Mouse (Mus musculus) kidney, adult 18-20 months (tissue): ENCODE measurements around the gene Mgat5.
A peak's percentile ranks its signal among the peaks of the same experiment; 100 is the strongest.

Experiments
- DNase-seq: peaks from one replicate; pipeline ENCODE4 v3.0.0; 2021

Mgat5 gene

DNA sequence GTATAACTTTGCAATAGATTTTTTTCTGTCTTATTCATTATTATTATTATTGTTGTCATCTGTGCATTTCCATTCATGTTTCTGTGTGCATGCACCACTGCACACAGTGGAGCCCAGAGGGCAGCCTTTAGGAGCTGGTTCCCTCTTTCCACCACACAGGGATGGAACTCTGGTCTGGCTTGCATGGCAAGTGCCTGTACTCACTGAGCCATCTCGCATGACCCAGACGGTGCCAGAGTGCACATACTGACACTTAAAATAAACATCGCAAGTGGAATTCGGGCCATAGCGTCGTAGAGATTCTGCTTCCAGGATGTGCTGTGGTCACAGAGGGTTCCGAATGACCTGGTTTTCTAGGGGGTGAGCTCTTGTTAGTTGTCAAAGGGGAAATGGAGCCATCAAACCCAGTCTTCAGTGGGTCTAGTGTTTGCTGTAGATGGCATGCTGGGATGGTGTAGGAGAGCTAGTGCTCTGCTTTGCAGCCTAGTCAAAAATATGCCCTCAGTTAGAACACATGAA is 103.5 kb downstream of the Mgat5 start:
- DNase-seq: no peak

DNA sequence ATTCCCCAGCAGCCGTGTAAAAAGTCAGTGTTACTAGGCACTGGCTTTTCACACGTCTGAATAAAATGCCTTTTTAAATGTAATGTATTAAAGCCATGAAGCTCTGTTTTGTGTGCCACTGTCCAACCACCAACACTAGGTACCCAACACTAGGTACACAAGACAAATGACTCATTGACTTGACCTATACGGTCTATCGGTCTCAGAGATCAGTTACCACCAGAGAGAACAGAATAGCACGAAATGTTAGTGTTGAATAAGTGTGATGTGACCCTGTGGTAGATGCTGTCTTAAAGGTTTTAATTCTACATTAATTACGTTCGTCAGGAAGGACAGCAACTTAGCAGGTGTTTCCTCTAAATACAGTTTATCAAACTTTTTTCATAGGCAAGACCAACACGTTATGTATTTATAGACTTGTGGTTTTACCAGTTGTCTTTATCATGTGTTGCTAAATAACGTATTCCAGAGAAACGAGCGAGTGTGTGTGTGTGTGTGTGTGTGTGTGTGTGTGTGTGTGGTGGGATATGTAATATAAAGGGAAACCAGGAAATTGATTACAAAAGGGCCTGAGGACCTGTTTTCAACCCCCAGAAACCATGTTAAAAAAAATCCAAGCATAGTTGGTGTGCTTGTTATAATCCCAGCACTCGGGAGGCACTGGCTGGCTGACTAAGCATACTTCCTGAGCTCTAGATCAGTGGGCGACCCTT is 104.3 kb downstream of the Mgat5 start:
- DNase-seq: no peak

DNA sequence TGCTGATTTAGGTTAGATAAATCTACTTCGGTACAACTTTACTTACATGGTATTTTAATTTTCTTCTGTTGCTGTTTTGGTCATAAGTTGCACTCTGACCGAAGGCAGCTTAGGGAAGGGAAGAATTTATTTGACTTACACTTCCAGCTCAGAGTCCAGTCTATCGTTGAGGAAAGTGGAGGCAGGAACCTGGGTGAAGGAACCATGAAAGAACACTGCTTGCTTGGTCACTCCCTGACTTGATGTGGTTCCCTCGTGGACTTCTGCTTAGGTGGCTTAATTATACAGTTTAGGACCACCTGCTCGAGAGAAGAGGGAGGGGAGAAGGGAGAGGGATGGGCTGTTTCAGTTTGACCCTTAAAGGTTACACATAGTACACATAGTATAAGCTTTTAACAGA is 105.2 kb downstream of the Mgat5 start:
- DNase-seq: no peak

DNA sequence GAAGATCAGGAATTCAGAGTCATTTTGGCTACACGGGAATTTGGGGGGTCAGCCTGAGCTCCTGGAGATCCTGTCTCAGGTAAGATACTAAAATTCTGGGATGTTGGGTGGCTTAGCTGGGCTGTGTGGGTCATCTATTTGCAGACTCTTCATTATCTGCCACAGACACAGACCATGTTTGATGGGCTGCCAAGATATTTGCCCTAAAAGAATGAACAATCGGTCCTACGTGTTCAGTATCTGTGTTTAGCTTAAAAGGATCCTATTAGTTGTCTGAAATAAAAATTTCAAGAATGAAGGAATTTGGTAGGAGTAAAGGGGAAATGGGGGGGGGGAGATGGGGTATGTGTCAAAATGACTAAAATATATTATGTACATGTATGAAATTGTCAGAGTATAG is 105.9 kb downstream of the Mgat5 start:
- no peak for DNase-seq

DNA sequence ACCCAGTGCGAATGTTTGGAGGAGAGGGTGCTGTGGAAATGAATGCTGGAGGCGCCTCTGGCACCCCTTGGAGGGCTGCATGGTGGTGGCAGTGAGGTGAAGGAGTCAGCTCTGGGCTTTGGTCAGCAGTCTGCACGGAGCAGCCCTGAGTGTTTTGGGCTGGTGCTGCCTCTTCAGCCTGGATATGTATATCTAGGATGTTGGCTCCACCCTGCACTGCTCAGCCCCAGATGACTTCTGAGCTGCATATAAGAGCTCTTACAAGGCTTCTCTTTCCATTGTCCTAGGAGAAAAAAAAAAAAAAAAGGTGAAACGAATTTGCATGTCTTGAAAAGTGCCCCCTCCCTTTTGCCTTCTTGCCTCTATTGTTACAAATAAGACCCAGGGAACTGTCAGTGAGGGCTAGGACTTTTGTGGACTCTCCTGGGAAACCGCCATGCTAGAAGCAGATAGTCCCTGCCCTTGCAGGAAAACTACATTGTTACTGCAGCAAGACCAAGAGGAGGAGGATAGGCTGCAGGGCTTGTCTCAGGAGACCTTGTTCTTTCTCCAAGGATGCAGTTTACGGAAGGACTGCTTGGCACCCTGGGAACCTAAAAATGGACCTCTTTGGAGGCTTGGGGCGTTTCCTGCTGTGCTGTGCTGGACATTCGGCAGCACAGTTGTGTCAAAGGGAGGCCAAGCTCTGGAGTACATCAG is 109.0 kb downstream of the Mgat5 start:
- no peak for DNase-seq

DNA sequence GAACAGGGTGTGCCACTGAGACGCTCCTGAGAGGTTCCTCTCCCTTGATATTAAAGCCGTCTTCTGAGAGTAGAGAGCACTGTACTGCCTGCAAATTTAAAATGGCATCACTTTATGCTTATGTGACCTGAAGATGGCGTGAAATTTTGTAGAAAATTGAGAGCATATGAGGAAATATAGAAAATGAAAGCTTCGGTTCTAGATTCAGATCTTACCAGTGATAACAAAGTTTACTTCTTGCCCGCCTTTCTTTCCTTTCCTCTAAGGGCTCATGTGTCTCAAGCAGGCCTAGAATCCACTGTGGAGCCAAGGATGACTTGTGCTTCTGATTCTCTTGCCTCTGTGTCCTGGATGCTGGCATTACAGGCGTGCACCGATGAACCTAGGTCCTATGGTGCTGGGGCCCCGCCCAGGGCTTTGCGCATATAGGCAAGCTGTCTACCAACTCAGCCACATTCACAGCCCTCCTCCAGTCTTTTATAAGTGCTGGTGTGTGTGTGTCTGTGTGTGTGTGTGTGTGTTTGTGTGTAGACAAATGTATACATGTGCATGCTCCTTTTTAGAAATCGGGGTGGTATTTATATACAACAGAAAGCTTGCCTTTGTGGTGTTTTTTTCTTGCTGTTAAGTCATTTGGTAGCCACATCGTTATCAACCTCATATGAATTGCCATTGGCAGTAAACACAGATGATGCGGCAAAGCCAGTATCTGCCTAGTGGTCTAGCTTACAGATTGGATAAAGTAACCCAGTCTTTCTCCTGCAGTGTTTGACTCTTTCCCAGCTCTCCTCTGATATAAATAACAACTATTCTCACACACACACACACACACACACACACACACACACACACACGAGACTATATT is 111.2 kb downstream of the Mgat5 start:
- DNase-seq: no peak

DNA sequence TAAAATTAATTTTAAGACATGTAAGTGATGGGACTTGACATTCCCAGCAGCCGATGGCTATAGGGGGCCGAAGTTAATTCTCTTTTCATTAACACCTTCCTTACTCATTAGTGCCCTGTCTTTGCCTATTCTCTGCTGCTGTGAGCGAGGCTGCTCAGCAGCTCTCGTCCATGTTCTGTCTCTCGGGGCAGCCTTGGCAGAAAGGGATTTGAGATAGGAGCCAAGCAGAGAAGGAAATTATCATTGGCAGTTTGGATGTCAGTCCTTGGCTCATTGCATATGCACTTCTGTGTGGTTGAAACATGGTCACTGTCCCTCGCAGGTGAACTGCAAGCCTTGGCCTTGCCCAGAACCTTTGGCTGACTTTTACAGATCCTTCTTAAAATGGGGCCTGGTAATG is 111.8 kb downstream of the Mgat5 start:
- DNase-seq: no peak

DNA sequence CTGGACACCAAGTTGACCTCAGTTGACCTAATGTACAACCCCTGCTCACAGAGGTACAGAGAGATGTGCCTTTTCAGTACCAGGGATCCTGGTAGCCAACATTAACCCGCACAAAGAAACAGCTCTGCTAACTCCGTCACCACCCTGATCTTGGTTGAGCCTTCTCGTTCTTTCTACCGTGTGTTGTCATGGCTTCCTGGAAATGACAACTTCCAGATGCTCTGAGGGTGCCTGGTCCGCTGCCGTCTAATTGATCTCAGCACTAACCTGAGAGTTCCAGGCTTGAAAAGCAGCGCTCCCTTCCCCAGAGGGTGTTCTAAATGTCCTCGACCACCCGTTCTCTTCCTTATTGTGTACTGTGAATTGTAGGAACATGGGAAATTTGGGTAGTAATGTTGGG is 112.7 kb downstream of the Mgat5 start:
- no peak for DNase-seq

DNA sequence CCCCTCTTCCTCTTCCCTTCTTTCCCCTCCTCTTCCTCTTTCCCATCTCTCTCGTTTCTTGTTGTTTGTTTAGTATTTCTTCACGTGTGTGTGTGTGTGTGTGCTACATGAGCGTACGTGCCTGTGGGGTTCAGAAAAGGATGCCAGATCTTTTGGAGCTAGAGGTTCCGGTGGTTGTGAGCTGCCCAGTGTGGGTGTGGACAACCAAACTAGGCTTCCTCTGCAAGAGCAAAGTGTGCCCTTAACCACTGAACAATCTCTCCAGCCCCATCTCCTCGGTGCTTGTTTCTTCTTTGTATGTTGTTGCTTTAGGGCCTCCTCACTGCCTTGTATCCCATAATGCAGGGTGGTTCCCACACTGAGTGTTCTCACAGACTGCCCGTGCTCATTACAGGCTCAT is 113.7 kb downstream of the Mgat5 start:
- DNase-seq: no peak

DNA sequence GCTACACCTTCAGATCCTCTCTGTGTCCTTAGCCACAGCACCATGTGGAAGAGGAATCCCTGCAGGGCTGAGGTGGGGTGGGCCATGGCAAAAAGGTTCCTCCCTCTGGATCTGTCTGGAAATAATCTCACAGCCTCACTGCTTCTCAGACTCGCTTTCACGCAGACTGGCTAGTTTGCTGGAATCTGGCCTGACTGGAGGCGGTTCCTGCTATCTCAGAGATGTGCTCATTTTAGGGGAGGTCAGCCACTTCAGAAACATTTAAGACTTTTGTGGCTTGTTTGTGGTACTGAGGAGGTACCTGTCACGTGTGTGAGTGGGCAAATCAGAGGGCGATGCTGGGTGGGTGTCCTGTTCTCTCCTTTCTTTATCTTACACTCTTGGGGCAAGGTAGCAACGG is 115.0 kb downstream of the Mgat5 start:
- DNase-seq: no peak

DNA sequence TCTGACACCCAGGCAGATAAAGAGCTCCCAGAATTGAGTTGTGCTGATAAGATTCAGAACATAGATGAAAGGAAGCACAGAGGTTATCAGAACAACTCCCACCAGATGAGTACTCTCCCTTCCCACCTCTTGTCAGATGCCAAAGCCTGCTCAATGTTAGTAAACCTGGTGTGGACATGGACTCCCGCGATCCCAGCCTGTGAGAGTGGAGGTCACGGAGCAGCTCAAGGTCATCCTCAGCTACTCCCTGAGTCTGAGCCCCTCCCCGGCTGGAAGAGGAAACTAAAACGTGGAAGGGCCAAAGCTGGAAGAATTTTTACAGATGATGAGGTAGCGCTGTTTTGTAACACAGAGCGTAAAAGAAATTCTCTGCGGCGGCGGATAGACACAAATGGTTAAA is 116.1 kb downstream of the Mgat5 start:
- DNase-seq: no peak

DNA sequence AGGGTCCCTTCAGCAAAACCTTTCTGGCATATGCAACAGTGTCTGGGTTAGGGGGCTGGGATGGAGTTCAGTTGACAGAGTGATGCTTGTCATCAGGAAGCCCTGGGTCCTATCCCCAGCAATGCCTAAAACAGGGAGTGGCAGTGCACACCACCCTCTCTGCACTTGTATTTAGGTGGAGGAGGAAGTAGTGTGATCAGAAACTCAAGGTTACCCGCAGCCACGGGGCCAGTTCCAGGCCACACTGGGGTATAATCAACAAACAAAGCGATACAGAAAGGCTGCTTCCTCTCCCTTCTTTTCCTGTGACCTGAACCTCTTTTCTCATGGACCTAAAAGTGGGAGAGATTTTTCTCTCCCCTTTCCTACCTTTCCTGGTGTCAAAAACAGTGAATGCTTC is 116.8 kb downstream of the Mgat5 start:
- DNase-seq: no peak

DNA sequence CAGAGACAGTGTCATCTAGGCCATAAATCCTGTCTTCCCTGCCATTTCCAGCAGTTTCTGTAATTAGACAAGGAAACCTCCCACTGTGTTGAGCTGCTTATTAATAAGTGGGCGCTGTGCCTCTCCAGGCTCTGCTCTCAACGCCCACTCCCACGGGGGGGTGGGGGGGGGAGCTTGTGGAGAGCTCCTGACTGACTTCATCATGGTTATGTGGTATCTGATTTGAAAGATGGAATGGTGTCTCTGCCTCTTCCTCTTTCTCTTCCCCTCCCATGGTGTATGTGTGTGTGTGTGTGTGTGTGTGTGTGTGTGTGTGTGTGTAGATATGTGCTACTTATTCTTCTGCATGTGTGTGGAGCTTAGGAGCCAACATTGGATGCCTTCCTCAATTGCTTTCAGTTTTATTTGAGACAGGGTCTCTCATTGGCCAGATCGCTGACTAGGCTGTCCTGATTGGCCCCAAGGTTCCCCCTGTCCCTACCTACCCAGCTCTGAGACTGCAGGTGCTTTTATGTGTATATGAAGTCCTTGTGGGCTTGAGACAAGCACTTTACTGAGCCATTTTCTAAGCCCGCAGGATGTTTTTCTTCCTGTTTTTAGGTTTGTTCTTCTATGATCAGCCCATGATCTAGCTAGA is 117.5 kb downstream of the Mgat5 start:
- no peak for DNase-seq

DNA sequence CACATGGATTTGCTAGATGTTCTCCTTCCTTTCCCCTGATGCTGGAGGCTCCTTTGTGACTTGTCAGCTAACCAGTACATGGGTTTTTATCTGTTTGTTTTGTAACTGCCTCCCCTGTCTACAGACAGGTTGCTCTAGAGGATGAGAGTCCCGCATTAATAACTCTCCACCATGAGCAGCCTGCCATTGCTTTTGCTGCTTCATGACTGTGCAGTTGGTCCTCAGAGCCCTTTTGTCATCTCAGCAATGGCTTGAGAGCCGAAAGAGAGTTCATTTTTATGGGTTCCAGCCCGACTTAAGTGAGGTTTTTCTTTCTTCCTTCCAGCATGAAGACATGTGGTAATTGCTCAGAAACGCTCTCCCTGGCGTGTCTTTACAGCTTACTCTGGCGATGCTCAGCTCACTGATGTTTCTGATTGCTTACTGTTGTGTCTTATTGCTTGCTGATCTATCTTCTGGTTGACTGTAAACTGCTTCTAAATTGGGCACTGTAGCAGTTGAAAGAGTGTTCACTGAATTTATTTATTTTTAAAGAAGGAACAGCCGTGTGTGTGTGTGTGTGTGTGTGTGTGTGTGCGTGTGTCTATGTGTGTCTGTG is 120.9 kb downstream of the Mgat5 start:
- no peak for DNase-seq

DNA sequence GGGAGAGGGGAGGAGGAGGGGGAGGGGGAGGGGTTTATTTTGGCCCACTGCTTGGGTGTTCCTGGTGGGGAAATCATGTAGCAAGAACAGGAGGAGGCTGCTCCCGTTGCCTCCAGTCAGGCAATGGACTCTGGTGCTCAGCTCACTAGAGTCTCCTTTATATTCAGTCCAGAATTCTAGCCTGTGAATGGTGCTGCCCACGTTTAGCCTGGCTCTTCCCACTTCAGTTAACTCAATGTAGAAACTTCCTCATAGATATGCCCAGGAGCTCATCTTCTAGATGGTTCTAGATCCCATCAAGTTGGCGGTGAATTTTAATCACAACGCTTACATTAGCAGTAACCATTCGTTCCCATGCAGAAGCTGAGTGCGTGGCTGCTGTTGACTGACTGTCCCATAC is 123.0 kb downstream of the Mgat5 start:
- DNase-seq: no peak

DNA sequence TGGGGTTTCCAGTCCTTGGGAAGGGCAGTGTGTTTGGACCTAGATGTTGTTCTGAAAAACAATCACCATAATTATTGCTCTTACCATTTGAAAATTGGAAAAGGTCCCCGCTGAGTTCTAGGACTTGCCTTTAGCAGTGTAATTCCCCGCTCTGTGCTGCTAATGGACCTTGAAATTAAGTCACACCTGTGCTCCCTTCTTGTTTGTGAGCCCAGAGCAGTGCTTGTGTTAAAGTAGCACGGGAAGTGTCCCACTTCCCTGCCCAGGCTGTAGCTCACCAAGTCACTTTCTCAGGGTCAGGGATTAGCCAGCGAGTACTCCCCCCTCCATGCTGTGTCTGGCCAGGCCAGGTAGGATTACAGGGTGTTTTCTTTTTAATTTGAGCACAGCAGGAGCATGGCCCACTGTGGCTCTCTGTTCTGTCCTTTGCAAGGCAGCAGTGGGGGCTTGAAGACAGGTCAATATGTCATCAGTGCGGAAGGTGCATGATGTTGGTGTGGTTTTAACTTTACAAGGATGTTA is 123.6 kb downstream of the Mgat5 start:
- DNase-seq: no peak

DNA sequence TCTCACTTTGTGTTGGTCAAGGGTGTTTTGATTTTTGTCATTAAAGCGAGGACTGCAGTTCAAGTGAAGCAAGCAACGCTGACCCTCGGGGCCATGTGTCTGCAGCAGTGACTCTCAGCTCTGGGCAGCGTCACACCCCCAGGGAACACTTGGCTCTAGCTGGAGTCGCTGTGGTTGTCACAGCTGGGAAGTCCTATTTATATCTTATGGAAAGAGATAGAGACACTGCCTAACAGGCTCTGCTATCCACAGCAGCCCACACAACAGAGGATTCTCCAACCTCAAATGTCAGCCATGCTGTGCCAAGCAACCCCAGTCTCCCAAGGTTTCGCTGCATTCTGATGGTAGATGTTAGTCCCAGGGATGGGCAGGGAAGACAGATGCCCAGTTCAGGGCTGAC is 125.0 kb downstream of the Mgat5 start:
- DNase-seq: no peak

DNA sequence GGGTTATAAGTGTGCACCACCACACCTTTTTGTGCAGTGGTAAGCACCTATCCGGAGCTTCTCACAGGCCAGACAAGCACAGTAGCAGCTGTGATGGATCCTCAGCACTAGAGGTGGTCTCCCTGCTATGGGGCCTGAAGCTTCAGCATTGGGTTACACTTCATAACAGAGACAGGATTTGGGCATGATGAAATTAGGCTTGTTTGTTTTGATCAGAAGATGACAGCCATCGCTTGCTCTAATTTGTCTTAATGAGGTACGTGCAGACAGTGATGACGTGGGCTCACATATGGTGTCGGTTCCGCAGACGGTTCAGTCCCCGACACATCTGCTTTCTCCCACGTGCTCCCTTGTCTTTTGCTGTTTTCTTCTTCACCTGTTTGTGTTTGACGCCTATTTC is 132.9 kb downstream of the Mgat5 start:
- no peak for DNase-seq

DNA sequence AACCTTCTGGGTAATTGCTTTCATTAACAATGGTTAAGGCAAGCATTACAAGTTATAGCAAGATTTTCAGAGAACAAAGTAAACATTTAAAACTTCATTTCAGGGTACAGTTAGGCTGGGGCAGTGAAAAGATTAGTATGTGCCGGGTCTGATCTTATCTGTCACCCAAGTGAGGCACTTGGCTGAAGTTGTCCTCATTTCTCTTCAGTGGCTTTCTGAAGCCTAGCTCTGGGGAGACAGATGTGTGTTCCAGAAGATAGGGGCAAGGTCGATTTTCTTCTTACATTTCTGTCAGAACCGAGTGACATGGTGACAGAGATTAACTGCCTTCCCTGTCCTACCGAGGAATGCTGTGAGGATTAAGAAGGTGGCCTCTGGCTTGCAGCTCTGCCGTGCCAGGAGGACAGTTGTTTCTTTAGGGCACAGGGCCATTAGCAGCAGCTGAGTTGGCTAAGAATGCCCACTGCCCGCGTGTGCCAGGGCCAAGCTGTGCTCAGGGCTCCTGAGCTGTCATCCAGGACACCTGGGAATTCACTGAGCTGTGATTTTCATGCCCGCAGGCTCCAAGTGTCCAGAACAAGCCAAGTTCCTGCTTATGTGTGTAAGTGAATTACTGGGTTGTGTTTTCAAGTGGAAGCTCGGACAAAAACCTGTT is 134.1 kb downstream of the Mgat5 start:
- DNase-seq: peak; percentile 64

DNA sequence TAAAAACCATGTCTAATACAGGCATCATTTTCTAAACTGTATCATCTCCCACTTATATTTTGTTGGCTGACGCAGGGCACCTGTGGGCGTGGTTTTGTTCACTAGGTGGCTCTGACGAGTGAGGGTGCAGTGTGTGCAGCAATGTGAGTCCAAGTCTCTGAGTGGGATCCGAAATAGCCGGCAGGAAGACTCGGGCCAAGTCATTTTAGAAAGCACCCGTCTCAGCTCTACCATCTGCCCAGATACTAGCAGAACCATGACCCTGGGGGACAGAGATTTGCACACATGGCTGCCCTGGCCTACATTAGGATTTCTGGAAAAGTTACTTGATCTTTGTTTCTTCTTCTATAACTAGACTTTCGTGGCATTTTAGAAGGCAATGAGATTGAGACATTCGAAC is 135.5 kb downstream of the Mgat5 start:
- DNase-seq: no peak

DNA sequence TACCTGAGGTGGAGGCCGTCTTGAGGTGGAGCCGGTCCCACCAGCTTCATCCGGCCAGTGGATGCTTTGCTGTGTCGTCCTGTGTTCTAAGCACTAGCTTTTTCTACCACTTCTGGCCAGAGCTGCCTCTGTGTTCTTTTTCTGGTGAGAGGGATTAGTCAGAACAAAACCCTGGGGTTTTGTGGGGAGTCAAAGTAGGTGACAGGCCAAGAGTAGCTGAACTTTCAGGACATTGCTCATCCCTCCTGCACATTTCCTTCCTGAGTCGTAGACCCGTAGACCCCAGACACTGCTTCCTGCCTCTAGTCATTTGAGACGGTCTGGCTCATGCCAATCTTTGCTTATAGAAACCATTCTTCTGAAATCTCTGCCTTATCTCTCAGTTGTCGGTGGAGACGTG is 140.1 kb downstream of the Mgat5 start:
- DNase-seq: no peak

DNA sequence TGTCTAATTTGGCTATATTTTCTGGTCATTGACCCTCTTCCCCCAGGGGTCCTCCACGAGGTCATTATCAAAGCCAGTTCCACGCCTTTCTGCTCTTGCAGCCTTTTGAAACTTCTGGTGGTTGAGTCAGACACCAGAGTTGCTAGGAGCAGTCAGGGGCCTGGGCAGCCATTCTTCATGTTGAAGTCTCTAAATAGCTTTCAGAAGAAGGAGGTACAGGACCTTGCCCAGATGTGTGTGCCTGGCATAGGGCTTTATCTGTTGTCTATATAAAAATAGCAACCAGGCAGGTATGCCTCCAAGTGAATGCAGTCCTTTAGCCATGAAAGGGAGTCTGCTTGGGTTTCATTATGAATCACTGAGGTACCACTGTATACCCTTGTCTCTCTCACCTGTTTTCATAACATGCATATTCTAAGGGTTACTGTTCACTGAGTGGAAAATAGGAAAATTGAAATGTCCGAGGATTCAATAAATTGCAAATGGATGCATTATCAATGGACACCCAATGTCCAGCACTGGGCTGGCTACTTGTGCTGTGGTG is 141.9 kb downstream of the Mgat5 start:
- no peak for DNase-seq
